Mouse (Mus musculus) v-Abl transformed pro-B cells (cell line): ENCODE measurements around the gene Ctrc.

Source experiments
- in situ Hi-C, 2 experiments: fragments of 400-800 bp; cut with MboI; formaldehyde crosslinking; loops; one replicate each; pipeline ENCODE4 v1.15.1; 2025; ENCODE audit not compliant: unreplicated experiment in 2 of 2

Ctrc gene

GRCm38 (mm10) chr4:141830381-141830780, 15.8 kb downstream of the Ctrc start:
- in situ Hi-C loops: loop anchor here in 1 of 2 experiments (25.0 kb wide), 1 partner anchor 418 kb away; the partner anchor contains the start of genes Clcnkb and Hspb7

DNA sequence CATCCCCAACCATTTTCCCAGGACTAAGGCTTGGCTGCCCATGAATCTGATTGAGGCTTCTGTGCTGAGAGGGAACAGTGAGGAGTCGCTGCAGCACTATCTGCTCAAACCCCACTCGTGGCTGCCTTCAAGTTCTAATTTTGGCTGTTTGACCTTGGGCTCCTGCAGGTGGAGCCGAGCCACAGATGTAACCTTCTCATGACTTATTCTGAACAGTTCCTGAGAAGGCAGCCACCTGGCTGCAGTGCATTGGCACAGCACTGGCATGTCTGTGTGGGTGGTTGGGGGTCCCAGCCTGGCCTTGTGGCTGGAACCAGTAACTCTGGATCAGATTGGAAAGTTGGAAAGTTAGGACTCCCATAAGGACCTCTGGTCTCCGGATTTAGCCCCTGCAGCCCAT, 18.0 kb downstream of the Ctrc start:
- in situ Hi-C loops: loop anchor here in 1 of 2 experiments (25.0 kb wide), 1 partner anchor 416 kb away; the partner anchor contains the start of genes Clcnkb and Hspb7

- in situ Hi-C loops: loop anchor here in 1 of 2 experiments (25.0 kb wide), 1 partner anchor 415 kb away; the partner anchor contains the start of genes Clcnkb and Hspb7
These were observed 18.8 kb downstream of the Ctrc start for GRCm38 (mm10) chr4:141827401-141827800.

- in situ Hi-C loops: loop anchor here in 1 of 2 experiments (25.0 kb wide), 1 partner anchor 414 kb away; the partner anchor contains the start of genes Clcnkb and Hspb7
These were observed 20.1 kb downstream of the Ctrc start, which contains the start of gene Cela2a for GRCm38 (mm10) chr4:141826060-141826459. TSS of gene Cela2a (minus strand) at chr4:141826160.

DNA sequence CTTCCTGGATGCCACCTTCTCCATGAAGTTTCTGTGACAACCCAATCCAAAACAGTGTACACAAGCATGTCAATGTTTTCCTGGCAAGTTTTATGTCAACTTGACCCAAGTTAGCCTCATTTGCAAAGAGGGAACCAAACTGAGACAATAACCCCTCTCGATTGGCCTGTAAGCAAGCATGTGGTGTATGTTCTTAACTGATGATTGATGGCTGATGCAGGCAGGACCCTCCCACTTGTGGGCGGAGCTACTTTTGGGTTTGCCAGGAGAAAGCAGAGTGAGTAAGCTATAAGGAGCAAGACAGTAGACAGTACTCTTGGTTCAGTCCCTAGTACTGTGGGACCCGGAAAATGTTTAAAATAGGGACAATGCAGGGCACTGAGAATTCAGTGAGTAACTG, 23.2 kb downstream of the Ctrc start:
- in situ Hi-C loops: no loop called here

DNA sequence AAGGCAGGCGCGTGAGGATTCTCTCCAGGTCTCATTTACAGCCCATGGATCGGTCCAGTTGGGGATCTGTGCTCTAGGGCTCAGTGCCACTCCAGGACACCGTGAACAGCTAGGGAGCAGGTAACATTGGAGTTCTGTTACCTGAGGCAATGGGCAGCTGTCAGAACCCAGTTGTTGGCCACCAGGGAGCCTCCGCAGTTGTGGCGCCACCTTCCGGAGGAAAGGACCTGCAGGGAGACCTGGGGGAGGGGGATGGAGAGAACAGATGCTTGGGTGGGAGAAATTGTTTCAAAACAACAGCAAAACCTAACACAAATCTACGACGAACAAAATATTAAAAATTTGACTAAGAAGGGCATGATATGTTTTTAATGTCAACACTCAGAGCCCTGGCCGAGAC, 24.1 kb downstream of the Ctrc start:
- in situ Hi-C loops: no loop called here

DNA sequence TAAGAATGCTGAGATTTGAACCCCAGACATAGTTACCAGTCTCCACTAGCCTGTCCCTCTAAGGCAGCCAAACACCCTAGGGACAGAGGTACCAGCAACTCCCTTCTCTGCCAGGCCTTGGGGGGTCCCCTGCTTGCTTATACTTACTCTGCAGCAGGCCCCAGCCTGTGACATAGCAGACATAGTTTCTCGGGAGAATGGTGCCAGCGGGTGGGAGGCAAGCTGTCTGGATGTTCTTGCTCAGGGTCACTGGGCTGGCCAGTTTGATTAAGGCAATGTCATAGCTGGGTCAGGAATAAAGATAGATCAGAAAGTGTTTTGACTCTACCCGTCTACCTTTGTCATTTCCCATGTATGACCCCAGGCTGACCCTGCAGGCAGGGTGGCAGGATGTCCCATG, 25.0 kb downstream of the Ctrc start:
- in situ Hi-C loops: no loop called here

DNA sequence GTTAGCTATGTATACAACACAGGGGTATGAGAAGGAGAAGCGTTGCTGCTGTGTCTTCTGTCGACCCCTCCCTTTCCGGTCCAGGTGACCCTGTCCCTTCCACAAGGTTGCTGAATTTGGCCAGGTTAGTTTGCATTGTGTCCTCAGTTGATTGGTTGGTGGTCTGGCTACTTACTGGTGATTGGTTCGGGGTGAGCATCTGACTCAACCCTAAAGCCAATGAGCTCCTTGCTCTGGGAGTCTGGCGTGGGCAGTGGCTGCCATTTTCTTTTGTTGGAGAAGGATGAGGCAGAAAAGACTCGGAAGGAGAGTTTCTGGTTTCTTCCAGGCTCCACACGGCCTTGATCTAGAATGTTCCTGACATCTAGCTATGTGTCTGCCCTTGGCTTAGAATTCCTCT, 26.8 kb downstream of the Ctrc start:
- in situ Hi-C loops: no loop called here

DNA sequence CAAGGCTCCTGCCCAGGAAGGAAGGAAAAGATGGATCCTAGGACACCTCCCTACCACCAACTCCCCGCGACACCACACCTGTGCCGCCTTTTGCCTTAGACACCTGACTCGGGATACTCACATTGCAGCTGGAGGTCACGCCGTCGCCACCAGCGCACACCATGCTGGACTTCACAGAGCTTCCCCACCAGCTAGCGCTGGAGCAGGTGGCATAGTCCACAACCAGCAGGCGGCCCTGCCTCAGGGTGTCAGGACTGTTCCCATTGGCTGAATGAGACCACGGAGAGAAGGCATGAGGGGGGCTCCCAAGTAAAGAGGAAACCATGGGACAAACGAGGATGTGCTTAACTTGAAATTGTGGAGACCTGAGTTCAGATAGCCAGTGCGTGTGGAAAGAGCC, 27.3 kb downstream of the Ctrc start:
- in situ Hi-C loops: no loop called here

- in situ Hi-C loops: no loop called here
These were observed 28.5 kb downstream of the Ctrc start for GRCm38 (mm10) chr4:141817706-141818105.

- in situ Hi-C loops: no loop called here
These were observed 29.1 kb downstream of the Ctrc start for GRCm38 (mm10) chr4:141816776-141817655.

- in situ Hi-C loops: no loop called here
These were observed 29.9 kb downstream of the Ctrc start for GRCm38 (mm10) chr4:141816267-141816666.

- in situ Hi-C loops: no loop called here
These were observed 34.8 kb downstream of the Ctrc start for GRCm38 (mm10) chr4:141811375-141811774.

DNA sequence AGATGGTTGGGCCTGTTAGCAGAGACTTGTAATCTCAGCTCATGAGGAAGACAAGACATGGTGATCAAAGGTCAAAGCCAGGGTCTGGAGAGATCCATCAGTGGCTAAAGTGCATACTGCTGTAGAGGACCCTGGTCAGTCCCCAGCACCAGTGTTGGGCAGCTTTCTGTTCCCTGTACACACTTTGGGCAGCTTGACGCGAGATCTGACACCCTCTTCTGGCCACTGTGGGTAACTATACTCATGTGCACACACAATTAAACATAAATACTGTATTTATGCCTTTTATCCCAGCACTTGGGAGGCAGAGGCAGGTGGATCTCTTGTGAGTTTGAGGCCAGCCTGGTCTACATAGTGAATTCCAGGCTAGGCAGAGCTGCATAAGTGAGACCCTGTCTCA, 35.2 kb downstream of the Ctrc start:
- in situ Hi-C loops: no loop called here

DNA sequence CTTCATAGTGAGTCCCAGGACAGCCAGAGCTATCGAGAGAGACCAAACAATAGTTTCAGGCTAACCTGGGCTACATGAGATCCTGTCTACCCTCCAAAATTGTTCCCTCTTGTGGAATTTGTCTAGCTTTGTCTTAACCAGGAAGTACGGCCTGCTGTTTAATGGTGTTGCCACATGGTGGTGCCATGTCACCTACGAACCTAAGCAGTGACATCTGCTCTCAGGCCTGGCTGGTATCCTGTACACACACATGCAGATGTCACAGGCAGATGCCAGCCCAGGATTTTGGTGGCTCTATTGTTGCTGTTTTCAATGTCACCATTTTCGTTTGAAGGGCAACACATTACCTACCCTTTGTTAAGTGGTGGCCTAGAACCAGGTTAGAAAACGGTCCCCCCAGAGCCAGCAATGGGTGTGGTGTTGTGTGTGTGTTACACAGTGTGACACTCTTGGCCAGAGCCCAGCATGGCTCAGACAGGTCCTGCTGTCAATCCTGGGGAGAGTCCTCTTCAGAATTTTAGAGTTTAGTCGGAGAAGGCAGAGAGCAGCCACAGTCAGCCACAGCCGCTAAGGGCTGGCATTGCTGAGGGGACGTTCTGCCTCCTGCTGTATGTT, 36.2 kb downstream of the Ctrc start:
- in situ Hi-C loops: loop anchor here in 1 of 2 experiments (5.0 kb wide), 1 partner anchor 188 kb away; the partner anchor contains the start of gene Slc25a34

DNA sequence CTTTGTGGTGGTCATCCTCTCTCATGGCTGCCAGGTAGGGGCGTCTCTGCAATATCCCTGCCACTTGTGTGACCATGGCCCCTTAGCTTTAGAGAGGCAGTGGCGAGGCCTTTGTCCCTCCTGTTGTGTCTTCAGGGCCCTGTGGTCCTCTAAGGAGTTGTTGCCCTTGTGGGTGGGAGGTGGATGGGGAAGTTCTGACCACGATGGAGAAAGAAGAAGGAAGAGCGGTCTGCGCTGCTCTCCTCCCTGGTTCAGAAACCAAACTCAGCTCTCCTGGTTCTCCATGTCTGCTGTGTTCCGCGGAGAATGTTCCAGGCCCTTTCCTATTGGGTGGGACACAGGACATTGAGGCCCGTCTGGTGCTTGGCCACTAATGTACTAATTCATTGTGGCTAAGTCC, 40.3 kb downstream of the Ctrc start:
- in situ Hi-C loops: loop anchor here in 1 of 2 experiments (5.0 kb wide), 1 partner anchor 184 kb away; the partner anchor contains the start of gene Slc25a34

DNA sequence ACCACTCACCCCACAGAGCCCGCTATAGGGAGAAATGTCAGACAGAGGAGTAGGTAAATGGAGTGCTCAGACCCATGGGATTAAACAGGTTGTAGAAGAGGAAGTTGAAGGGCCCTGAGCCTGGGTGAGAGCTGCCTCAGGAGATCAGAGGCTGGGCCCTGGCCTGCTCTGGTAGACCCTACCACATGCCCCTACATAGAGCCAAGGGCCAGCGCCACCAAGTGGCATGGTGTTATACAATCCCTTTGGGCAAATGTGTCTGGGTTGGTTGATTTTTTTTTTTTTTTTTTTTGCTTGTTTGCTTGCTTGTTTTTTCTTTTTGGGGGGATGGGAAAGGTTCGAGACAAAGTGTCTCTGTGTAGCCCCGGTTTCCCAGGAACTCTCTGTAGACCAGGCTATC, 42.1 kb downstream of the Ctrc start:
- in situ Hi-C loops: no loop called here

- in situ Hi-C loops: loop anchor here (10.0 to 25.0 kb wide), 5 partner anchors 133 to 1367 kb away; partner anchors contain the start of genes Plekhm2 (in 2 of the 2), Srarp (in 1 of the 2) and Zbtb17 (in 1 of the 2)
These were observed 48.6 kb downstream of the Ctrc start for GRCm38 (mm10) chr4:141797545-141797944.

- in situ Hi-C loops: loop anchor here (10.0 to 25.0 kb wide), 5 partner anchors 132 to 1368 kb away; partner anchors contain the start of genes Plekhm2 (in 2 of the 2), Srarp (in 1 of the 2) and Zbtb17 (in 1 of the 2)
These were observed 49.2 kb downstream of the Ctrc start for GRCm38 (mm10) chr4:141796954-141797353.

GRCm38 (mm10) chr4:141796356-141796755, 49.8 kb downstream of the Ctrc start:
- in situ Hi-C loops: loop anchor here (10.0 to 25.0 kb wide), 5 partner anchors 132 to 1368 kb away; partner anchors contain the start of genes Plekhm2 (in 2 of the 2), Srarp (in 1 of the 2) and Zbtb17 (in 1 of the 2)

DNA sequence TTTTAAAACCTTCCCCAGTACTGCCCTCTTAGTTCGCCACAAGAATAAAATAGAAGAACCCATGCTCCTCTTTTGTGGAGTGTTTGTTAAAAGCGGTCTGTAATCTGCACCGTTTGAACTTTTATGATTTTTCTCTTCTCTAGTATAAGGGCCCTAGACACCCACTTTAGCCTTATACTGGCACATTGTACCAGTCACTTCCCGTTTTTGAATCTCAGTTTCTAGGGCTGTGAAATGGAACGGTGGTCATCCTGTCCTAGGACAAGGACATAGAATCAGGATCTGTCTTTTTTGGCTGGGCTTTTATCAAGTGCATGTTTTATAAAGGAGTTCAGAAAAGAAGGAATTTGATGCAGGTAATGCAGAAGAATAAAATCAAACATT, 52.0 kb downstream of the Ctrc start:
- in situ Hi-C loops: loop anchor here (5.0 to 25.0 kb wide), 7 partner anchors 72 to 1371 kb away; partner anchors contain the start of genes Plekhm2 (in 2 of the 2), Ddi2 (in 1 of the 2), Epha2 (in 1 of the 2) and Srarp (in 1 of the 2)
